ENCODE assay signal across 22 mouse cellular contexts in the genomic region with DNA sequence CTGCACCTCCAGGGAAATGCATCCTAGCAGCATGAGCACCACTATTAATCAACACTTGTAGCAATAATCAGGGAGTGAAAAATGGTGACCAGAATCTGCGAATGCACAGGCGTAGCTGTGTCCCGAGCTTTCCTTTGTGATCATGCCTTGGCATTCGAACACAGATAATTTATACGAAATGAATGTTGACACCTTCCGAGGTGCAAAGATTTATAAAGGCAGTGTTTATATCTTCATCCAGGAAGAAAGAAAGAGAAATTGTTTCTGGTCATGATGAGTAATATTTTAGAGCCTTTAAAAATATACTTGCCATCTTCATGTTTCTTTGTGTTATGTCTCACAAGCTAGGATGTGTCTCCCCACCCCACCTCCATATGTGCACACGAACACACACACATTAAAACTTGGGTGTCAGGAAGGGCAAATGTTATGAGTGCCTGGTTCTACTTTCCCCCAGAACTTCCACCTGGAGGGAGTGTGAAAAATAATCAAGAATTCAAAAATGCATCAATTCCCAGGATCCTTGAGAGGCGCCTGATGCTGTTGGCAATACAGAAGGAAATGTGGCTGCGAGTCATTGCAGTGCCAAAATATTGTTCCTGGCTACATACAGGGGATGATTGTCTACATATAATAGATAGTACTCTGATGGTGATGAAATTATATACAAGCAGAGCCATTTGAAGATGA.
A peak's percentile ranks its signal among the peaks of the same experiment; 100 is the strongest.
DNase-seq lines count a peak whose midpoint lies in the region; ATAC-seq lines count a peak whose summit lies in the region.
"Had no signal": no experiment of that assay in that cellular context is flagged by ENCODE, and none has a peak within 500 bp of the region (broad histone marks: within the 10 kb centered on the region; RNA-seq: fewer than 3 reads in every experiment).

No protein-coding gene starts in this region.

- no peak overlapping the region for H3K9ac ChIP-seq in midbrain, embryonic 11.5 days (ENCODE audit: low read length)
- 0 out of 2 replicates have a peak overlapping the region, but pooled peaks have one; percentile 1 for H3K9ac ChIP-seq in forebrain, embryonic 16.5 days (replicated peaks; ENCODE audit: low read depth, low read length)
- H3K9ac ChIP-seq in midbrain, embryonic 12.5 days (replicated peaks) = no peak overlapping the region
- H3K9ac ChIP-seq in neural tube, embryonic 14.5 days (replicated peaks; ENCODE audit: low read depth, low read length) = no peak overlapping the region; the same call in 1 of the 2 replicates
- no peak overlapping the region for H3K9ac ChIP-seq in liver, embryonic 11.5 days (ENCODE audit: low read depth, low read length)
- H3K9ac ChIP-seq: intestine, embryonic 15.5 days; kidney, embryonic 15.5 days; liver, embryonic 15.5 days had no signal

- peaks cover 2% of the 10 kb centered on the region; the same call in 1 of the 2 replicates for H3K4me1 ChIP-seq in midbrain, embryonic 11.5 days (ENCODE audit: control insufficient read depth, insufficient read depth, low read length)
- H3K4me1 ChIP-seq in midbrain, embryonic 10.5 days = peaks cover 11% of the 10 kb centered on the region
- peaks cover 19% of the 10 kb centered on the region for H3K4me1 ChIP-seq in forebrain, embryonic 16.5 days (replicated peaks; ENCODE audit: control insufficient read depth, insufficient read depth, low read length)
- peaks cover 10% of the 10 kb centered on the region; the same call in 1 of the 2 replicates for H3K4me1 ChIP-seq in midbrain, embryonic 12.5 days
- peaks cover 6% of the 10 kb centered on the region; the same call in 1 of the 2 replicates for H3K4me1 ChIP-seq in neural tube, embryonic 14.5 days (ENCODE audit: control insufficient read depth, insufficient read depth, low read length)
- no peaks in the 10 kb centered on the region for H3K4me1 ChIP-seq in liver, embryonic 11.5 days (replicated peaks; ENCODE audit: control insufficient read depth, insufficient read depth, low read length)
- H3K4me1 ChIP-seq: intestine, embryonic 15.5 days; kidney, embryonic 15.5 days; liver, embryonic 15.5 days had no signal

- H3K27me3 ChIP-seq in midbrain, embryonic 11.5 days (ENCODE audit: control insufficient read depth, insufficient read depth, low read length) = no peaks in the 10 kb centered on the region
- no peaks in the 10 kb centered on the region for H3K27me3 ChIP-seq in midbrain, embryonic 10.5 days (ENCODE audit: low read depth, poor library complexity, severe bottlenecking)
- no peaks in the 10 kb centered on the region for H3K27me3 ChIP-seq in forebrain, embryonic 16.5 days (replicated peaks; ENCODE audit: control insufficient read depth, insufficient read depth, low read length)
- no peaks in the 10 kb centered on the region for H3K27me3 ChIP-seq in midbrain, embryonic 12.5 days
- no peaks in the 10 kb centered on the region for H3K27me3 ChIP-seq in neural tube, embryonic 14.5 days (ENCODE audit: control insufficient read depth, insufficient read depth, low read length)
- no peaks in the 10 kb centered on the region for H3K27me3 ChIP-seq in liver, embryonic 11.5 days (replicated peaks; ENCODE audit: control insufficient read depth, insufficient read depth, low read length)
- H3K27me3 ChIP-seq: intestine, embryonic 15.5 days; kidney, embryonic 15.5 days; liver, embryonic 15.5 days had no signal

- no peak for DNase-seq in midbrain, embryonic 11.5 days (ENCODE audit: low spot score, missing footprints)
- DNase-seq in midbrain, embryonic 10.5 days (ENCODE audit: low spot score) = no peak
- DNase-seq in liver, embryonic 11.5 days (ENCODE audit: low spot score) = no peak
- no peak for DNase-seq in thymus, adult 18-20 months
- no peak for DNase-seq in heart, adult 11 months
- DNase-seq: adrenal gland, adult 2 months; cerebellum, adult 8-10 months; gastrocnemius, postnatal 14 days; heart, adult 2 months; heart, postnatal 36 days; kidney, postnatal 4 days; right cerebral cortex, adult 18-20 months; thymus, postnatal 14 days had no signal

- WGBS in midbrain, embryonic 11.5 days = 84% methylated on average over 9 of the region's 9 CpGs
- WGBS in midbrain, embryonic 10.5 days = 88% methylated on average over 9 of the region's 9 CpGs
- 38% methylated on average over 9 of the region's 9 CpGs for WGBS in forebrain, embryonic 16.5 days
- 78% methylated on average over 9 of the region's 9 CpGs for WGBS in midbrain, embryonic 12.5 days
- 59% methylated on average over 9 of the region's 9 CpGs for WGBS in neural tube, embryonic 14.5 days
- WGBS in liver, embryonic 11.5 days = 81% methylated on average over 9 of the region's 9 CpGs

- H3K27ac ChIP-seq in midbrain, embryonic 11.5 days (ENCODE audit: low read depth, low read length) = no peak overlapping the region; the same call in 1 of the 2 replicates
- H3K27ac ChIP-seq in midbrain, embryonic 10.5 days (replicated peaks) = no peak overlapping the region
- peak overlapping the region; percentile 78 for H3K27ac ChIP-seq in forebrain, embryonic 16.5 days (ENCODE audit: low read length)
- H3K27ac ChIP-seq in midbrain, embryonic 12.5 days (replicated peaks) = peak overlapping the region; percentile 39
- peak overlapping the region; percentile 50; the same call in 1 of the 2 replicates for H3K27ac ChIP-seq in neural tube, embryonic 14.5 days (ENCODE audit: low read depth, low read length)
- no peak overlapping the region for H3K27ac ChIP-seq in liver, embryonic 11.5 days (ENCODE audit: low read depth, low read length)
- H3K27ac ChIP-seq: heart, adult 2 months; intestine, embryonic 15.5 days; kidney, embryonic 15.5 days; liver, embryonic 15.5 days; stomach, postnatal 0 days had no signal

- no peaks in the 10 kb centered on the region for H3K9me3 ChIP-seq in midbrain, embryonic 11.5 days (ENCODE audit: control insufficient read depth, low read length)
- H3K9me3 ChIP-seq in midbrain, embryonic 10.5 days (replicated peaks) = no peaks in the 10 kb centered on the region
- no peaks in the 10 kb centered on the region for H3K9me3 ChIP-seq in forebrain, embryonic 16.5 days (ENCODE audit: control insufficient read depth, low read length)
- H3K9me3 ChIP-seq in midbrain, embryonic 12.5 days = no peaks in the 10 kb centered on the region
- no peaks in the 10 kb centered on the region for H3K9me3 ChIP-seq in neural tube, embryonic 14.5 days (ENCODE audit: control insufficient read depth, low read length)
- H3K9me3 ChIP-seq in liver, embryonic 11.5 days (ENCODE audit: control insufficient read depth, low read length) = no peaks in the 10 kb centered on the region
- H3K9me3 ChIP-seq: intestine, embryonic 15.5 days; kidney, embryonic 15.5 days; liver, embryonic 15.5 days had no signal

- no peak overlapping the region for H3K4me2 ChIP-seq in midbrain, embryonic 11.5 days
- peak overlapping the region; percentile 22; the same call in 1 of the 2 replicates for H3K4me2 ChIP-seq in forebrain, embryonic 16.5 days (ENCODE audit: low read length)
- H3K4me2 ChIP-seq in midbrain, embryonic 12.5 days (replicated peaks) = peak overlapping the region; percentile 25
- peak overlapping the region; percentile 3; the same call in 1 of the 2 replicates for H3K4me2 ChIP-seq in neural tube, embryonic 14.5 days (ENCODE audit: low read depth, low read length)
- H3K4me2 ChIP-seq in liver, embryonic 11.5 days = no peak overlapping the region
- H3K4me2 ChIP-seq: intestine, embryonic 15.5 days; kidney, embryonic 15.5 days; liver, embryonic 15.5 days had no signal

- ATAC-seq in midbrain, embryonic 11.5 days (ENCODE audit: low FRiP score) = 0 out of 2 replicates have a peak, but pooled peaks have one; percentile 4
- ATAC-seq in forebrain, embryonic 16.5 days = peak; percentile 45; the same call in 1 of the 2 replicates
- 0 out of 2 replicates have a peak, but pooled peaks have one; percentile 16 for ATAC-seq in midbrain, embryonic 12.5 days (ENCODE audit: low FRiP score, low read depth)
- ATAC-seq in neural tube, embryonic 14.5 days (ENCODE audit: low read depth) = no peak
- ATAC-seq in liver, embryonic 11.5 days (replicated peaks; ENCODE audit: low FRiP score) = no peak
- ATAC-seq: intestine, embryonic 15.5 days; lung, postnatal 0 days had no signal

- H3K4me3 ChIP-seq in midbrain, embryonic 11.5 days (ENCODE audit: low read depth, low read length) = no peak overlapping the region
- H3K4me3 ChIP-seq in midbrain, embryonic 10.5 days = no peak overlapping the region
- H3K4me3 ChIP-seq in forebrain, embryonic 16.5 days (replicated peaks; ENCODE audit: low read length) = no peak overlapping the region
- H3K4me3 ChIP-seq in midbrain, embryonic 12.5 days = no peak overlapping the region
- no peak overlapping the region for H3K4me3 ChIP-seq in neural tube, embryonic 14.5 days (ENCODE audit: low read depth, low read length)
- H3K4me3 ChIP-seq in liver, embryonic 11.5 days (ENCODE audit: low read depth, low read length) = no peak overlapping the region
- H3K4me3 ChIP-seq: erythroblast, embryonic 14.5 days; heart, adult 2 months; intestine, embryonic 15.5 days; kidney, embryonic 15.5 days; liver, embryonic 15.5 days had no signal

- H3K36me3 ChIP-seq in midbrain, embryonic 11.5 days (ENCODE audit: control insufficient read depth, insufficient read depth, low read length) = no peaks in the 10 kb centered on the region
- H3K36me3 ChIP-seq in midbrain, embryonic 10.5 days = no peaks in the 10 kb centered on the region
- H3K36me3 ChIP-seq in forebrain, embryonic 16.5 days (ENCODE audit: control insufficient read depth, insufficient read depth) = no peaks in the 10 kb centered on the region
- no peaks in the 10 kb centered on the region for H3K36me3 ChIP-seq in midbrain, embryonic 12.5 days
- no peaks in the 10 kb centered on the region for H3K36me3 ChIP-seq in neural tube, embryonic 14.5 days (ENCODE audit: control insufficient read depth, insufficient read depth, low read length)
- H3K36me3 ChIP-seq in liver, embryonic 11.5 days (ENCODE audit: control insufficient read depth, insufficient read depth, low read length) = no peaks in the 10 kb centered on the region
- H3K36me3 ChIP-seq: intestine, embryonic 15.5 days; kidney, embryonic 15.5 days; liver, embryonic 15.5 days had no signal

Comparison
In these comparisons a context has a peak if more than half of its experiments do, and no peak if none do; other contexts are left out.
1. H3K27ac ChIP-seq: peak in forebrain, embryonic 16.5 days (single experiment), midbrain, embryonic 12.5 days (single experiment) and neural tube, embryonic 14.5 days (single experiment); none in midbrain, embryonic 11.5 days (single experiment), midbrain, embryonic 10.5 days (single experiment) and liver, embryonic 11.5 days (single experiment).
2. H3K4me2 ChIP-seq: peak in forebrain, embryonic 16.5 days (single experiment), midbrain, embryonic 12.5 days (single experiment) and neural tube, embryonic 14.5 days (single experiment); none in midbrain, embryonic 11.5 days (single experiment) and liver, embryonic 11.5 days (single experiment).
3. ATAC-seq: peak in midbrain, embryonic 11.5 days (single experiment), forebrain, embryonic 16.5 days (single experiment) and midbrain, embryonic 12.5 days (single experiment); none in neural tube, embryonic 14.5 days (single experiment) and liver, embryonic 11.5 days (single experiment).